Mouse (Mus musculus) adrenal gland, adult (tissue): Measurements from ENCODE around the gene Ror1.

ENCODE experiments used
- DNase-seq, 2 experiments: peaks; one replicate each; pipeline ENCODE4 v3.0.0; 2022 to 2023; ENCODE audit warnings: low spot score in 1 of 2; ENCODE audit not compliant: inconsistent age in 2 of 2

The Ror1 gene

GRCm38 (mm10) chr4:100298566-100298965 lies 203.0 kb downstream of the Ror1 start:
- peak in 1 of 2 experiments; percentile 50 for DNase-seq

GRCm38 (mm10) chr4:100300171-100300570 lies 204.6 kb downstream of the Ror1 start:
- peak in 1 of 2 experiments; percentile 74 for DNase-seq

GRCm38 (mm10) chr4:100301423-100301822 lies 205.8 kb downstream of the Ror1 start:
- DNase-seq = no peak

- no peak for DNase-seq
These were observed 211.8 kb downstream of the Ror1 start for GRCm38 (mm10) chr4:100307365-100307764.

GRCm38 (mm10) chr4:100311775-100312537 lies 216.4 kb downstream of the Ror1 start:
- DNase-seq = peak; percentile 27 to 62

GRCm38 (mm10) chr4:100315066-100315465 lies 219.5 kb downstream of the Ror1 start:
- no peak for DNase-seq

GRCm38 (mm10) chr4:100321758-100322157 lies 226.2 kb downstream of the Ror1 start:
- peak; percentile 78 to 91 for DNase-seq

- DNase-seq = no peak
These were observed 229.3 kb downstream of the Ror1 start for GRCm38 (mm10) chr4:100324719-100325515.

- DNase-seq = no peak
These were observed 232.9 kb downstream of the Ror1 start for GRCm38 (mm10) chr4:100328361-100328970.

GRCm38 (mm10) chr4:100335168-100335567 lies 239.6 kb downstream of the Ror1 start:
- no peak for DNase-seq

- no peak for DNase-seq
These were observed 252.2 kb downstream of the Ror1 start for GRCm38 (mm10) chr4:100347791-100348190.

GRCm38 (mm10) chr4:100350106-100350795 lies 254.7 kb downstream of the Ror1 start:
- peak in 1 of 2 experiments; percentile 79 for DNase-seq

GRCm38 (mm10) chr4:100351797-100352290 lies 256.3 kb downstream of the Ror1 start:
- DNase-seq = peak in 1 of 2 experiments; percentile 48

- no peak for DNase-seq
These were observed 260.0 kb downstream of the Ror1 start for GRCm38 (mm10) chr4:100355566-100355965.

GRCm38 (mm10) chr4:100357881-100358589 lies 262.4 kb downstream of the Ror1 start:
- DNase-seq = no peak

- DNase-seq = no peak
These were observed 268.1 kb downstream of the Ror1 start for GRCm38 (mm10) chr4:100363666-100364065.

GRCm38 (mm10) chr4:100368691-100369090 lies 273.1 kb downstream of the Ror1 start:
- DNase-seq = no peak

GRCm38 (mm10) chr4:100369541-100370174 lies 274.1 kb downstream of the Ror1 start:
- no peak for DNase-seq

GRCm38 (mm10) chr4:100372806-100373205 lies 277.2 kb downstream of the Ror1 start:
- no peak for DNase-seq

- no peak for DNase-seq
These were observed 278.2 kb downstream of the Ror1 start for GRCm38 (mm10) chr4:100373780-100374179.
